In the genomic region with DNA sequence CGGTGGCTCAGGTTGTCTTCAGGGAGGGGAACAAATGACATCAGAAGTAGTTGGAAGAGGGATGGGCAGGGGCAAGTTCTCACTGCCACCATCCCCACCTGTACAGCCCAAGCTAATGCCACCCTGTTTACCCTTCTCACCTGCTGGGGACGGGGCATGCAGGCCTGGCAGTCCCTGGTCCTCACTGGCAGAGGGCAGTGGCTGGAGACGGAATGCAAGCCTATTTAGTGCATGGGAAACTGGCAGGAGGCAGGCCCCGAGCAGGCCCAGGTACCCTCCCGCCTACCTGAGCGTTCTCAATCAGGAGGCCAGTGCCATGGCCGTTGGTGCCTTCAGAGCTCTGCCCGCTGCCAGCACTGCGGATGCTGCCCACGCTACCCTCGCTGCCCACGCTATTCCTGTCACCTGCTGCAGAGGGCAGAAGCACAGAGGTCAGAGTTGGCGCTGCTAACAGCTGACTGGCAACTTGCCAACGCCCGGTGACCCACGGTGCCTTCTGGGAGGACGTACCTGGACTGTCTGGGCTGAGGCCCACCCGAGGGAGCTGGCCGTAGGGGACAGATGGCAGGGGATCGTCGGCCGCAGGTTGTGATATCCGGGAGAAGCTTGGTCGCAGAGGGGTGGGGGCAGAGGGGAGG, we compare ENCODE assay signal across 30 mouse cellular contexts. TPM values are rescaled to one million over a fixed set of nuclear protein-coding genes. Genes with fewer than 3 reads are reported as not detected.
DNase-seq lines count a peak whose midpoint lies in the region; ATAC-seq and TF ChIP-seq lines count a peak whose summit lies in the region.
"Had no signal": no experiment of that assay in that cellular context is flagged by ENCODE, and none has a peak within 500 bp of the region (broad histone marks: within the 10 kb centered on the region; RNA-seq: fewer than 3 reads in every experiment).

No protein-coding gene starts in this region.

- peaks cover 26% of the 10 kb centered on the region for H3K4me1 ChIP-seq in heart, embryonic 10.5 days
- no peaks in the 10 kb centered on the region for H3K4me1 ChIP-seq in liver, adult 2 months (ENCODE audit: control insufficient read depth, insufficient read depth, low read length)
- H3K4me1 ChIP-seq in liver, postnatal 0 days (ENCODE audit: insufficient read depth) = no peaks in the 10 kb centered on the region
- no peaks in the 10 kb centered on the region for H3K4me1 ChIP-seq in CH12.LX (ENCODE audit: control insufficient read depth in 1 of 2, insufficient read depth in 2 of 2)
- H3K4me1 ChIP-seq in forebrain, embryonic 10.5 days = peaks cover 16% of the 10 kb centered on the region

- no peak overlapping the region for H3K4me2 ChIP-seq in liver, postnatal 0 days (ENCODE audit: low read depth, low read length)
- H3K4me2 ChIP-seq in CH12.LX (ENCODE audit: insufficient read depth, low read depth, poor library complexity, severe bottlenecking) = no peak overlapping the region
- H3K4me2 ChIP-seq: heart, embryonic 12.5 days; hindbrain, embryonic 13.5 days; limb, embryonic 12.5 days; midbrain, embryonic 11.5 days; neural tube, embryonic 12.5 days had no signal

- H3K9me3 ChIP-seq in heart, embryonic 10.5 days = no peaks in the 10 kb centered on the region
- no peaks in the 10 kb centered on the region for H3K9me3 ChIP-seq in liver, postnatal 0 days (ENCODE audit: low read length)
- no peaks in the 10 kb centered on the region for H3K9me3 ChIP-seq in CH12.LX (replicated peaks; ENCODE audit: low read length)
- no peaks in the 10 kb centered on the region for H3K9me3 ChIP-seq in forebrain, embryonic 10.5 days
- H3K9me3 ChIP-seq: G1E; heart, embryonic 12.5 days; hindbrain, embryonic 13.5 days; limb, embryonic 12.5 days; neural tube, embryonic 12.5 days had no signal

- no peaks in the 10 kb centered on the region for H3K79me2 ChIP-seq in liver, adult 2 months (ENCODE audit: control insufficient read depth, insufficient read depth, low read length)
- H3K79me2 ChIP-seq in CH12.LX (replicated peaks; ENCODE audit: control insufficient read depth, extremely low read depth, insufficient read depth, poor library complexity, severe bottlenecking) = no peaks in the 10 kb centered on the region

- no peak for TF ChIP-seq RAD21 in CH12.LX (IDR thresholded peaks at IDR 0.05; ENCODE audit: low read depth, low read length)

- WGBS in heart, embryonic 10.5 days = 91% methylated on average over 24 of the region's 24 CpGs
- WGBS in liver, adult 2 months = 66% methylated on average over 24 of the region's 24 CpGs
- 91% methylated on average over 24 of the region's 24 CpGs for WGBS in liver, postnatal 0 days (ENCODE audit: insufficient replicate concordance)
- WGBS in forebrain, embryonic 10.5 days = 95% methylated on average over 24 of the region's 24 CpGs

- H3K9ac ChIP-seq in liver, adult 2 months (ENCODE audit: low read depth, low read length) = no peak overlapping the region; the same call in 1 of the 2 replicates
- H3K9ac ChIP-seq in liver, postnatal 0 days (replicated peaks) = no peak overlapping the region
- H3K9ac ChIP-seq in CH12.LX (ENCODE audit: insufficient read depth, low read depth) = no peak overlapping the region
- H3K9ac ChIP-seq: heart, embryonic 12.5 days; hindbrain, embryonic 13.5 days; limb, embryonic 12.5 days; neural tube, embryonic 12.5 days had no signal

- in situ Hi-C loops in CH12.LX (cut with MboI; ENCODE audit: low pct_ligation_motif_present, low pct_unique_long_range_greater_than_20kb, low sequenced_read_pairs) = no loop called here

- H3K36me3 ChIP-seq in heart, embryonic 10.5 days = peaks cover 97% of the 10 kb centered on the region
- peaks cover 3% of the 10 kb centered on the region; the same call in 1 of the 2 replicates for H3K36me3 ChIP-seq in liver, adult 2 months (ENCODE audit: control insufficient read depth, insufficient read depth, low read length)
- H3K36me3 ChIP-seq in liver, postnatal 0 days (replicated peaks; ENCODE audit: insufficient read depth, low read length) = peaks cover 46% of the 10 kb centered on the region
- peaks cover 72 to 94% of the 10 kb centered on the region in 2 experiments for H3K36me3 ChIP-seq in CH12.LX (replicated peaks in 1 of 2; ENCODE audit: control insufficient read depth in 1 of 2, insufficient read depth in 1 of 2, low read length in 1 of 2)
- H3K36me3 ChIP-seq in forebrain, embryonic 10.5 days (replicated peaks) = peaks cover 98% of the 10 kb centered on the region

- DNase-seq in cerebellum, postnatal 10 days = peak; percentile 31 to 32
- DNase-seq in cerebellum, adult 18-20 months = no peak
- DNase-seq in heart, postnatal 4 days = peak; percentile 53
- DNase-seq in heart, embryonic 10.5 days (ENCODE audit: low spot score) = no peak
- DNase-seq in liver, adult 2 months (ENCODE audit: extremely low read depth, low read depth, low spot score) = no peak
- DNase-seq in liver, postnatal 0 days = no peak
- DNase-seq in CH12.LX (ENCODE audit: extremely low read depth) = no peak
- DNase-seq in forebrain, embryonic 10.5 days (ENCODE audit: extremely low spot score, low spot score) = no peak
- DNase-seq: adrenal gland, adult 8-10 months; cerebellum, adult 9-11 months; gastrocnemius, postnatal 14 days; kidney, postnatal 14 days; lung, adult 2 months; lung, postnatal 10 days; right cerebral cortex, adult 18-20 months; spleen, adult 18-20 months; thymus, adult 18-20 months; thymus, postnatal 25 days had no signal

- no peak for ATAC-seq in liver, postnatal 0 days
- ATAC-seq: forebrain, embryonic 14.5 days; intestine, embryonic 16.5 days; midbrain, embryonic 16.5 days had no signal

- TF ChIP-seq POLR2A in liver, adult 2 months (IDR thresholded peaks at IDR 0.05; ENCODE audit: extremely low read depth, insufficient read depth, low read length) = no peak
- no peak for TF ChIP-seq POLR2A in CH12.LX (IDR thresholded peaks at IDR 0.05; ENCODE audit: low read depth, low read length)

- H3K27me3 ChIP-seq in heart, embryonic 10.5 days (ENCODE audit: insufficient read depth, poor library complexity, severe bottlenecking) = no peaks in the 10 kb centered on the region
- no peaks in the 10 kb centered on the region for H3K27me3 ChIP-seq in liver, adult 2 months (ENCODE audit: control insufficient read depth, insufficient read depth, low read length)
- H3K27me3 ChIP-seq in liver, postnatal 0 days (ENCODE audit: insufficient read depth, low read length) = no peaks in the 10 kb centered on the region
- no peaks in the 10 kb centered on the region for H3K27me3 ChIP-seq in CH12.LX (replicated peaks)
- no peaks in the 10 kb centered on the region for H3K27me3 ChIP-seq in forebrain, embryonic 10.5 days (ENCODE audit: poor library complexity, severe bottlenecking)
- H3K27me3 ChIP-seq: heart, embryonic 12.5 days; hindbrain, embryonic 13.5 days; limb, embryonic 12.5 days; neural tube, embryonic 12.5 days had no signal

- TF ChIP-seq CTCF in liver, adult 2 months (IDR thresholded peaks at IDR 0.05; ENCODE audit: low read depth, low read length) = 0 out of 2 replicates have a peak, but pooled peaks have one; percentile 9
- no peak for TF ChIP-seq CTCF in liver, postnatal 0 days (IDR thresholded peaks at IDR 0.05; ENCODE audit: low read depth)
- no peak for TF ChIP-seq CTCF in CH12.LX (conservative IDR thresholded peaks at IDR 0.05 in 1 of 2, IDR thresholded peaks at IDR 0.05 in 1 of 2; ENCODE audit: low read depth in 2 of 2, low read length in 2 of 2)

- no peak for TF ChIP-seq EP300 in liver, postnatal 0 days (IDR thresholded peaks at IDR 0.05; ENCODE audit: low read depth)
- no peak for TF ChIP-seq EP300 in CH12.LX (IDR thresholded peaks at IDR 0.05; ENCODE audit: low read length)

- H3K4me3 ChIP-seq in heart, embryonic 10.5 days = no peak overlapping the region
- no peak overlapping the region for H3K4me3 ChIP-seq in liver, adult 2 months (ENCODE audit: insufficient read depth, low read depth, low read length)
- no peak overlapping the region for H3K4me3 ChIP-seq in liver, postnatal 0 days (ENCODE audit: low read depth, low read length)
- no peak overlapping the region for H3K4me3 ChIP-seq in CH12.LX (replicated peaks in 1 of 3; ENCODE audit: low read depth in 2 of 3, low read length in 2 of 3, poor library complexity in 1 of 3)
- H3K4me3 ChIP-seq in forebrain, embryonic 10.5 days = no peak overlapping the region
- H3K4me3 ChIP-seq: heart, embryonic 12.5 days; hindbrain, embryonic 13.5 days; limb, embryonic 12.5 days; myocyte; neural tube, embryonic 12.5 days had no signal

- H3K27ac ChIP-seq in heart, embryonic 10.5 days = no peak overlapping the region
- H3K27ac ChIP-seq in liver, adult 2 months (replicated peaks; ENCODE audit: insufficient read depth, low read depth, low read length) = no peak overlapping the region
- H3K27ac ChIP-seq in liver, postnatal 0 days (ENCODE audit: low read depth) = no peak overlapping the region
- 0 out of 2 replicates have a peak overlapping the region, but pooled peaks have one; percentile 12 for H3K27ac ChIP-seq in CH12.LX (ENCODE audit: insufficient read depth, low read depth)
- H3K27ac ChIP-seq in forebrain, embryonic 10.5 days = no peak overlapping the region
- H3K27ac ChIP-seq: hindbrain, embryonic 13.5 days; limb, embryonic 12.5 days; macrophage; neural tube, embryonic 12.5 days had no signal

- dilution Hi-C loops in CH12.LX (cut with MboI; ENCODE audit: extremely low pct_ligation_motif_present, extremely low pct_unique_long_range_greater_than_20kb, low sequenced_read_pairs) = no loop called here

RNA-seq across cellular contexts. Expression of gene Caskin2, which starts 10.2 kb away (rescaled TPM):
- total RNA-seq in heart, postnatal 4 days (2021) = 10 to 100 TPM; 51.7 to 58.8 TPM
- 18.7 and 21.4 TPM in 2 replicates for polyA plus RNA-seq in heart, embryonic 10.5 days (2016; fragmentation: Nextera tagmentation; extraction: Ambion mirVana)
- 2.9 and 3.8 TPM in 2 replicates for total RNA-seq in liver, adult 2 months (2014; rRNA removed)
- 8.9 and 9.7 TPM in 2 replicates for polyA plus RNA-seq in liver, adult 2 months (2012; rRNA removed)
- 3.2 and 3.3 TPM in 2 replicates for polyA plus RNA-seq in liver, postnatal 0 days (2015; fragmentation: Nextera tagmentation; extraction: Ambion mirVana)
- total RNA-seq in CH12.LX (2012; rRNA removed) (8.2 and 8.9 TPM in 2 replicates), CH12.LX (2014; rRNA removed) (2.7 and 2.9 TPM in 2 replicates)
- polyA plus RNA-seq in CH12.LX (2012; ENCODE audit: insufficient read length, low read depth) = 6.4 and 6.9 TPM in 2 replicates
- 18.3 and 19.2 TPM in 2 replicates for polyA plus RNA-seq in forebrain, embryonic 10.5 days (2016; fragmentation: Nextera tagmentation; extraction: Ambion mirVana)

RNA-seq across cellular contexts. Expression of gene Tsen54, which starts 11.3 kb away (rescaled TPM):
- total RNA-seq in heart, postnatal 4 days (2021) = 10 to 100 TPM; 13.0 to 14.2 TPM
- 39.1 and 41.7 TPM in 2 replicates for polyA plus RNA-seq in heart, embryonic 10.5 days (2016; fragmentation: Nextera tagmentation; extraction: Ambion mirVana)
- total RNA-seq in liver, adult 2 months (2014; rRNA removed) = 4.0 and 5.8 TPM in 2 replicates
- 11.2 and 15.6 TPM in 2 replicates for polyA plus RNA-seq in liver, adult 2 months (2012; rRNA removed)
- 7.7 and 8.8 TPM in 2 replicates for polyA plus RNA-seq in liver, postnatal 0 days (2015; fragmentation: Nextera tagmentation; extraction: Ambion mirVana)
- total RNA-seq in CH12.LX (2012; rRNA removed) (71.1 and 71.2 TPM in 2 replicates), CH12.LX (2014; rRNA removed) (44.9 and 45.8 TPM in 2 replicates)
- polyA plus RNA-seq in CH12.LX (2012; ENCODE audit: insufficient read length, low read depth) = 55.0 and 59.4 TPM in 2 replicates
- polyA plus RNA-seq in forebrain, embryonic 10.5 days (2016; fragmentation: Nextera tagmentation; extraction: Ambion mirVana) = 34.7 and 41.0 TPM in 2 replicates

RNA-seq across cellular contexts. Expression of gene Llgl2, which starts 20.7 kb away (rescaled TPM):
- total RNA-seq in heart, postnatal 4 days (2021) = 10 to 100 TPM; 20.0 to 21.2 TPM
- polyA plus RNA-seq in heart, embryonic 10.5 days (2016; fragmentation: Nextera tagmentation; extraction: Ambion mirVana) = 35.0 and 40.8 TPM in 2 replicates
- total RNA-seq in liver, adult 2 months (2014; rRNA removed) = 15.8 and 17.2 TPM in 2 replicates
- 46.8 and 52.7 TPM in 2 replicates for polyA plus RNA-seq in liver, adult 2 months (2012; rRNA removed)
- polyA plus RNA-seq in liver, postnatal 0 days (2015; fragmentation: Nextera tagmentation; extraction: Ambion mirVana) = 15.1 and 20.9 TPM in 2 replicates
- total RNA-seq in CH12.LX (2012; rRNA removed) (12.3 and 14.7 TPM in 2 replicates), CH12.LX (2014; rRNA removed) (3.8 and 4.4 TPM in 2 replicates)
- 6.8 and 9.2 TPM in 2 replicates for polyA plus RNA-seq in CH12.LX (2012; ENCODE audit: insufficient read length, low read depth)
- 7.5 and 7.6 TPM in 2 replicates for polyA plus RNA-seq in forebrain, embryonic 10.5 days (2016; fragmentation: Nextera tagmentation; extraction: Ambion mirVana)

RNA-seq across cellular contexts. Expression of gene Tmem94, which starts 38.0 kb away (rescaled TPM):
- 100 to 1,000 TPM; 103 to 108 TPM for total RNA-seq in heart, postnatal 4 days (2021)
- polyA plus RNA-seq in heart, embryonic 10.5 days (2016; fragmentation: Nextera tagmentation; extraction: Ambion mirVana) = 35.0 and 56.8 TPM in 2 replicates
- 11.0 and 15.0 TPM in 2 replicates for total RNA-seq in liver, adult 2 months (2014; rRNA removed)
- 41.1 and 41.9 TPM in 2 replicates for polyA plus RNA-seq in liver, adult 2 months (2012; rRNA removed)
- polyA plus RNA-seq in liver, postnatal 0 days (2015; fragmentation: Nextera tagmentation; extraction: Ambion mirVana) = 4.1 and 4.2 TPM in 2 replicates
- total RNA-seq in CH12.LX (2012; rRNA removed) = 19.0 and 27.4 TPM in 2 replicates
- 4.8 and 6.4 TPM in 2 replicates for total RNA-seq in CH12.LX (2014; rRNA removed)
- polyA plus RNA-seq in CH12.LX (2012; ENCODE audit: insufficient read length, low read depth) = 13.5 and 15.0 TPM in 2 replicates
- polyA plus RNA-seq in forebrain, embryonic 10.5 days (2016; fragmentation: Nextera tagmentation; extraction: Ambion mirVana) = 36.8 and 38.1 TPM in 2 replicates

RNA-seq across cellular contexts. Expression of gene Myo15b, which starts 55.0 kb away (rescaled TPM):
- under 1 TPM; 0.16 to 0.19 TPM for total RNA-seq in heart, postnatal 4 days (2021)
- polyA plus RNA-seq in heart, embryonic 10.5 days (2016; fragmentation: Nextera tagmentation; extraction: Ambion mirVana) = 0.23 and 0.31 TPM in 2 replicates
- total RNA-seq in liver, adult 2 months (2014; rRNA removed) = 0.07 and 0.28 TPM in 2 replicates
- polyA plus RNA-seq in liver, adult 2 months (2012; rRNA removed) = 0.51 and 0.56 TPM in 2 replicates
- polyA plus RNA-seq in liver, postnatal 0 days (2015; fragmentation: Nextera tagmentation; extraction: Ambion mirVana) = 2.4 and 2.7 TPM in 2 replicates
- total RNA-seq in CH12.LX (2012; rRNA removed) (0.17 and 0.21 TPM in 2 replicates), CH12.LX (2014; rRNA removed) (not detected in 2 replicates)
- polyA plus RNA-seq in CH12.LX (2012; ENCODE audit: insufficient read length, low read depth) = 0.43 and 0.72 TPM in 2 replicates
- 0.06 and 0.11 TPM in 2 replicates for polyA plus RNA-seq in forebrain, embryonic 10.5 days (2016; fragmentation: Nextera tagmentation; extraction: Ambion mirVana)
- polyA plus RNA-seq: C2C12; forebrain, embryonic 14.5 days; hindbrain, embryonic 13.5 days; limb, embryonic 12.5 days; midbrain, embryonic 11.5 days; midbrain, embryonic 16.5 days had no signal

Comparison
In these comparisons a context has a peak if more than half of its experiments do, and no peak if none do; other contexts are left out.
1. DNase-seq: peak in cerebellum, postnatal 10 days (2 of 2) and heart, postnatal 4 days (single experiment); none in cerebellum, adult 18-20 months (0 of 2), heart, embryonic 10.5 days (single experiment), liver, adult 2 months (single experiment), liver, postnatal 0 days (single experiment), CH12.LX (single experiment) and forebrain, embryonic 10.5 days (single experiment).